Mouse (Mus musculus) yolk sac, embryonic 10.5 days (tissue): ENCODE measurements around the gene Ugt1a8.
A peak's percentile ranks its signal among the peaks of the same experiment; 100 is the strongest.
"Not testable (repeated sequence)": the region's sequence is repeated elsewhere in the genome, so short reads cannot be mapped to it uniquely, and the experiment has no call there.

ENCODE experiments used
- DNase-seq: peaks from one replicate; pipeline ENCODE4 v3.0.0-alpha.2; 2017; ENCODE audit warnings: low spot score

Gene Ugt1a8

DNA sequence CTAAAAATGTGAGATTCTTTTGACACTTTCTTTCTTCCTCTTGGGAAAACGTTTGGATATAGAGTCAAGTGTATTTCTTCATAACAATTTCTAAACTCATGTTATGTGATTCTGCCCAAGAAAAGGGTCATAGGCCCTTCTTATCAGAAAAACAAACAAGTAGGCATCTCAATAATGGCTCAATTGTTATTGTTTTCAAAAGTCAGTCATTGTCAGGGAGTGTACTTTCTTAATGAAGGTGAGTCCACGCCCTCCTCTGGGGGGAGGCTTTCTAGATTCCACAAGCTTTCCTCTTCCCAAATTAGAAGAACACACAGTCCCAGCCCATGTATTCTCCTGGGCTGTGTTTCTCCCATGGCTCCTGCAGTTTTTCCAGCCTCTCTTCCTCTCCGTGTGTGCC lies at the start of gene Ugt1a8:
Ugt1a8 (plus strand) TSS at position 301 of the 400 bp plus-strand sequence.
- no peak for DNase-seq

- DNase-seq: not testable (repeated sequence)
Measured at GRCm38 (mm10) chr1:88043044-88043443, 44.6 kb upstream of the Ugt1a8 start.

DNA sequence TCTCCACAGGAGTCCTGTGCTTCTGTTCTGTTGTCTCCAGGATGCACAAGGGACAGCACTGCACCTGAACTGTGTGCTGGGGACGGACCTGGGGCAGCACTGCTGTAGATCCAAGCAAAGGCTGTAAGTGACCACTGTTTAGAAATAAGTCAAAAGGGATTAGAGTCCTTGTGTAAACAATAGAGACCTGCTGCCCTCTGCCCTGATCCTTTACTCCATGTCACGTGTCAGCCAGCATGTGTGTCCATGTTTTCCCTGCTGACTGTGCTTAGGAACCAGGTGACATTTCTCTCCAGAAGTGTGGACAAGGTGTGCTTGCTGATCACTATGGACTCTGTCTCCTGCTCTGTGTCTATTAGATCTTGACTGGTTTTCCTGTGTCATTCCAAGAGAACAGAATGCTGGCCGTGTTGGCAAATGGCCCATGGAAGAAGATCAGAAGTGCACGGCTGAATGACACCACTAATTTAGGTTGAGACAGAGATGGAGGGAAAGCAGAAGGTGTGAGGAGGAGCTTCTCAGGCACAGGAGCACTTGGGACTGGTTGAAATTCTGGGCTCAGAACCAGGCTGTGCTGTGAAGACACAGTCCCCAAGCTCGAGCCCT lies 42.7 kb upstream of the Ugt1a8 start:
- peak; percentile 40 for DNase-seq

DNA sequence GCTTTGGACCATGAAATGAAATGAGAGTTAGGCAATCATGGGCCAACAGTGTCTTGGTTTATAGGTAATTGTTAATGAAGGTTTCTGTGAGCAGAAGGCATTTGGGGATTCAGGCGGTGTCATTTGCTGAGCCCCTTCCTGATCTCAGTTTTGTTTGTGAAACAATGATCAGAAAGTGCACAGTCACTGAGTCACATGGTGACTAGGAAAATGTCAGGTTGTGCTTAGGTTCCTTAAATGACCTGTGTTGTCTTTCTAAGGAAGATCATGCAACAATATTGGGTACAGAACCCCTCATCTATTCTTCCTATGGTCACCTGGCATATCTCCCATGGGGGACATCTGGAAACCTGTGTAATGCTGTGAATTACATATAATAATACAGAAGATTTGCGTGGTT lies 40.2 kb upstream of the Ugt1a8 start:
- not testable (repeated sequence) for DNase-seq

GRCm38 (mm10) chr1:88055088-88055487 lies 32.5 kb upstream of the Ugt1a8 start, which contains the start of gene Ugt1a10:
TSS of gene Ugt1a10 (plus strand) at chr1:88055388.
- no peak for DNase-seq

- DNase-seq: not testable (repeated sequence)
Measured at GRCm38 (mm10) chr1:88066472-88067102, 21.0 kb upstream of the Ugt1a8 start.

DNA sequence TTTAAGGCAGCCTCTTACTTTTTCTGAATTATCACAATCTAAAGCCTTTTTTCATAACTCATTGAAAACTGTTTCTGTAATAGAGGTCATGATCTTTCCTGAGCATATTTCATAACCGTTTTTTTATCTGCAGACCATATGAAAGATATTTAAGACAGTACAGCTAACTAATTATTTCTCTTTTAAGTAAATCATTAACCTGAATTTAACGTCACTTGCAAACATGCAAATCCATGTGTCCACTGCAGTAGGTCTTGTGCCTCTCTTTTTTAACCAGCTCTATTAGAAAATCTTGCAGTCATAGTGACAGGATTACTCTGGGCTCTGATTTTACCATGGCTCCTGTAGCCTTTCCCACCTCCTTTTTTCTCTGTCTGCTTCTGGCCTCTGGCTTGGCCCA lies 17.1 kb upstream of the Ugt1a8 start, which contains the start of gene Ugt1a9:
Ugt1a9 (plus strand) TSS at position 306 of the 400 bp plus-strand sequence.
- no peak for DNase-seq

GRCm38 (mm10) chr1:88070902-88071301 lies 16.7 kb upstream of the Ugt1a8 start:
- DNase-seq: no peak

DNA sequence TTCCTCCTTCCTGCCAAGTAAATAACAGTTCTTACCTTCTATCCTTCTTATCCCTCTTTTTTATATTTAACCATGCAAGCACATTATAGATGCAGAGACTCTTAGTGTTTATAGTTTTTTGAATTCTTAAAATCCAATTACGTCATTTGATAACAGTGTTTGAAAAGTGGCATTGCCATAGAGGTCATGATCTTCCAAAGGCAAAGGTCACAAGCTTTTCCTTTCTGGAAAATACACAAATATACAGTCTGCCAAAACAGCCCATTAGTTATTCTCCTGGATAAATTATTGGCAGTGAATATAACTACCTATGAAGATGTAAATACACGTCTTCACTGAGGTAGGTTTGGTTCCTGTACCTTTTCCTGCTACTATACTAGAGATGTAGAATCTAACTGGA lies 13.1 kb upstream of the Ugt1a8 start:
- DNase-seq: no peak

GRCm38 (mm10) chr1:88077128-88077527 lies 10.5 kb upstream of the Ugt1a8 start:
- DNase-seq: no peak

- no peak for DNase-seq
Measured at GRCm38 (mm10) chr1:88081670-88082069, 5.9 kb upstream of the Ugt1a8 start.

- DNase-seq: no peak
Measured at GRCm38 (mm10) chr1:88086125-88086524, 1.5 kb upstream of the Ugt1a8 start.

DNA sequence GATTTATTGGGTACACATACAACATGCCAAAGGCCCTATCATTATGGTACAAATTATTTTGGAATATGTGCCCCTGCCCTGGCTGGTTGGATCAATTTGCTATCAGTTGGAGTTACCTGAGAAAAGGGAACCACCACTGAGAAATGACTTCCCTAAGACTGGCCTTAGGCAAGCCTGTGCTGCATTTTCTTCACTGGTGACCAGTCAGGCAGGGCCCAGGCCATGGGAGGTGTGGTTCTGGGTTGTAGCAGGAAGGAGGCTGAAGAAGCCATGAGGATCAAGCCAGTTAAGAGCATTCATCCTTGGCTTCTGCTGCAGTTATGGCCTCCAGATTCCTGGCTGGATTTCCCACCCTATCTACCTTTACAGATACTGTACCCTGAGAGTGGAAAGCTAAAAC lies 4.7 kb downstream of the Ugt1a8 start:
- DNase-seq: no peak

DNA sequence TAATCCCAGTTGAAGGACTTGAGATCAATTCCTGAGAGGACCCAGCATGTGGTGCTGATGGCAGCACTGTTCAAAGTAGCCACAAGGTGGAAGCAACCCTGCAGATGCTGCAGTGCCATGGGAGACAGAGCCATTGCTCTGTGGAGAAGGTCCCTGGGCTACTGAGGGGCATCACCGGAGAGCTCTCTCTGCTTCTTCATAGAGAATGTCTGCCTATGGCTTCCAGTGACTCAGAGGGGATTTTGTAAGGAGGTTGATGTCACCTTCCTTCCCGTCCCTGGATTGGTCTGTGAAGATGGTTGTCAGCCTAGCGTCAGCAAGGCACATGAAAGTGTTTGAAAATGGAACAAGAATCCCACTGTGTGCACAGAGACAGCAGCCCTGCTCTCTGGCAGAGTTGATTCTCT lies 6.7 kb downstream of the Ugt1a8 start:
- not testable (repeated sequence) for DNase-seq

- DNase-seq: peak; percentile 52
Measured at GRCm38 (mm10) chr1:88094941-88095492, 7.4 kb downstream of the Ugt1a8 start, which contains the start of gene Ugt1a7c. TSS of gene Ugt1a7c (plus strand) at chr1:88095062.

DNA sequence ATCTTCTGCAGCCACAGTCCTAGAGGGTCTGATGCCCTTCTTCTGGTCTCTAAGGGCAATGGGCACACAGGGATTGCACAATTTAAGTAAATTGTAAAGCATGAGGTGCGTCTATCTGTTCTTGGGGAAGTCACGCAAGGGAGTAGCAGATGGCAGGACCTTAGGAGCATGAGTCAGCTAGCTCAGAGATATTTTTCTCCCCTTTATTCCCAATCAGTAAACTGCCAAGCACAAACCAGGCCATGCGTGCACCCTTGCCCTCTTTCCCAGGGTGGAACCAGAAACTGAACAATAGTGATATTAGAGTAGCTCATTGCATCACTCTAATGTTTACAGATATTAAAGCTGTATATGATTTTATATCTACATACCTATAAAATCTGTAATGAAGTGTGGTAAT lies 10.9 kb downstream of the Ugt1a8 start:
- not testable (repeated sequence) for DNase-seq

GRCm38 (mm10) chr1:88099691-88100090 lies 12.1 kb downstream of the Ugt1a8 start:
- not testable (repeated sequence) for DNase-seq

DNA sequence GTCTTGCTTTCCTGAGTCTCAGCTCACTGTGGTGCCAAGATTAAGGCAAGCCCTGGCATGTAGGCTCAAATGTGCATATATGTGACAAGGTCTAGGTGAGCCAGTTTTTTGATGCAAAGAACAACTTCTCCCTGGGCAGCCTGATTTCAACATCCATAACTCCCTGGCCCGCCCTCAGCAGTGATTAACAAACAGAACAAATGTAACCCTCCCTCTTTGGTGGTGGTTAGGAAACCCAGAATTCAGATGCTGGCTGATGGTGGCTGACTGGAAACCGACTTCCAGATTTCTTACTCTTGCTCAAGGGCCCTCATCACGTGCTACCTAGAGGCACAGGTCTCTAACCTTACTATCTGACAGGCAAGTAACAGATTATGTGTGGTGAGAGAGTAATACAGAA lies 15.4 kb downstream of the Ugt1a8 start, which contains the start of gene Ugt1a6b:
Ugt1a6b (plus strand) TSS at position 234 of the 400 bp plus-strand sequence.
- not testable (repeated sequence) for DNase-seq

DNA sequence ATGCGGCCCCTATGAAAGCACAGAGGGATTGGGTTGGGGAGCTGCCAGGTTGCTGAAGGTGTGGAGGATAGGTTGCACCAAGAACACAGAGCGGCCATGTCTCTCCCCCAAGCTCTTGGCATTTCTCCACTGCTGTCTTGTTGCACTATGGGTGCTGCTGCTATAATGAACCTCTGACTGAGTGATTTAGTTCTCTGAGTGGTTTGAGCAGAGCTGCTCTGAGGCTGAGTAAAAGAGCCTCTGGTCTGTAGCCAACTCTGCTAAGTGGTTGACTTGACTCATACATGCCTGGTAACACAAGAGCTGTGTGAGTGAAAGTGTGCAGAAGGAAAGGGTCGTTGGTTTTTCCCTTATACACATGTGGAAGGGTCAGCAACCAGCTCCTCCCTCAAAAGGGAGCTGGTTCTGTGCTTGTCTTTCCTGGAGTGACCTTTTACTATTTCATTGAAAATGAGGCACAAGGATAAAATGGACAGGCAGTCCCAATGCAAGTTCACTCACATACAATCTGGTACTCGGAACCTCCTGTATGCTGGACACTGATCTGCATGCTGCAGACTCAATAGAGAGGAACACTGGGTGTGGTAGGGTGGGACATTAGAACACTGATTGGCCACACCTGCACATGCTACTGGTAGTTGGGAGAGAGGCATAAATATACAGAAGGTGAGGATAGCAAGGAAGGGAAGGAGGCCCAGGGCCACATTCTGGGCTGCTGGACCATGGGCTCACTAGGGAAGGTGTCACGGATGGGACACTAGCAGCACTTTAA lies 16.3 kb downstream of the Ugt1a8 start:
- not testable (repeated sequence) for DNase-seq

GRCm38 (mm10) chr1:88104667-88105430 lies 17.2 kb downstream of the Ugt1a8 start:
- no peak for DNase-seq

GRCm38 (mm10) chr1:88105656-88106055 lies 18.0 kb downstream of the Ugt1a8 start:
- peak; percentile 79 for DNase-seq
